Comparison of ENCODE assay signal across 8 mouse cellular contexts in genomic region chr4:100188201-100188699, GRCm38 (mm10).
DNase-seq lines count a peak whose midpoint lies in the region; ATAC-seq and TF ChIP-seq lines count a peak whose summit lies in the region.
"Had no signal": no experiment of that assay in that cellular context is flagged by ENCODE, and none has a peak within 500 bp of the region (broad histone marks: within the 10 kb centered on the region; RNA-seq: fewer than 3 reads in every experiment).

No protein-coding gene starts in this region.

- H3K9ac ChIP-seq in heart, embryonic 15.5 days = no peak overlapping the region
- H3K9ac ChIP-seq: neural tube, embryonic 12.5 days had no signal

- TF ChIP-seq POLR2A in brain, embryonic 14.5 days (IDR thresholded peaks at IDR 0.05; ENCODE audit: borderline replicate concordance, extremely low read depth, insufficient read depth, insufficient read length, poor library complexity, severe bottlenecking) = no peak

- peaks cover 35% of the 10 kb centered on the region for H3K4me1 ChIP-seq in heart, embryonic 15.5 days (replicated peaks)
- H3K4me1 ChIP-seq: neural tube, embryonic 12.5 days had no signal

- peak; percentile 66 for DNase-seq in NIH3T3 (ENCODE audit: low read depth)
- DNase-seq in brain, embryonic 14.5 days (ENCODE audit: low read depth) = peak; percentile 85
- peak; percentile 51 for DNase-seq in kidney, postnatal 10 days
- DNase-seq in thymus, adult 18-20 months = no peak
- no peak for DNase-seq in layer of hippocampus, adult 9-11 months
- no peak for DNase-seq in cerebellum, adult 9-10 months

- no peak for TF ChIP-seq CTCF in brain, embryonic 14.5 days (IDR thresholded peaks at IDR 0.05; ENCODE audit: borderline replicate concordance, extremely low read depth, insufficient read depth, insufficient read length)

- no peak overlapping the region for H3K4me3 ChIP-seq in heart, embryonic 15.5 days
- H3K4me3 ChIP-seq: neural tube, embryonic 12.5 days had no signal

- H3K9me3 ChIP-seq in heart, embryonic 15.5 days (replicated peaks) = no peaks in the 10 kb centered on the region
- H3K9me3 ChIP-seq: neural tube, embryonic 12.5 days had no signal

- H3K4me2 ChIP-seq in heart, embryonic 15.5 days = no peak overlapping the region; the same call in 1 of the 2 replicates
- H3K4me2 ChIP-seq: neural tube, embryonic 12.5 days had no signal

- no peaks in the 10 kb centered on the region for H3K36me3 ChIP-seq in heart, embryonic 15.5 days
- H3K36me3 ChIP-seq: neural tube, embryonic 12.5 days had no signal

- peak; percentile 74 for ATAC-seq in heart, embryonic 15.5 days (replicated peaks; ENCODE audit: insufficient number of reproducible peaks, insufficient read depth, low FRiP score, low read depth)

- 15% methylated on average over 4 of the region's 4 CpGs for WGBS in heart, embryonic 15.5 days

- no peaks in the 10 kb centered on the region for H3K27me3 ChIP-seq in heart, embryonic 15.5 days
- H3K27me3 ChIP-seq: neural tube, embryonic 12.5 days had no signal

- peak overlapping the region; percentile 70 for H3K27ac ChIP-seq in heart, embryonic 15.5 days
- H3K27ac ChIP-seq: neural tube, embryonic 12.5 days had no signal

Comparison
In these comparisons a context has a peak if more than half of its experiments do, and no peak if none do; other contexts are left out.
1. DNase-seq: peak in NIH3T3 (single experiment), brain, embryonic 14.5 days (single experiment) and kidney, postnatal 10 days (single experiment); none in thymus, adult 18-20 months (0 of 2), layer of hippocampus, adult 9-11 months (single experiment) and cerebellum, adult 9-10 months (single experiment).